Mouse (Mus musculus): ENCODE data around the gene Rras2. TPM values are rescaled to one million over a fixed set of nuclear protein-coding genes. Genes with fewer than 3 reads are reported as not detected.

Rras2 gene
- polyA plus RNA-seq, 1 experiment from 2014 or later: 23.8 TPM

DNA sequence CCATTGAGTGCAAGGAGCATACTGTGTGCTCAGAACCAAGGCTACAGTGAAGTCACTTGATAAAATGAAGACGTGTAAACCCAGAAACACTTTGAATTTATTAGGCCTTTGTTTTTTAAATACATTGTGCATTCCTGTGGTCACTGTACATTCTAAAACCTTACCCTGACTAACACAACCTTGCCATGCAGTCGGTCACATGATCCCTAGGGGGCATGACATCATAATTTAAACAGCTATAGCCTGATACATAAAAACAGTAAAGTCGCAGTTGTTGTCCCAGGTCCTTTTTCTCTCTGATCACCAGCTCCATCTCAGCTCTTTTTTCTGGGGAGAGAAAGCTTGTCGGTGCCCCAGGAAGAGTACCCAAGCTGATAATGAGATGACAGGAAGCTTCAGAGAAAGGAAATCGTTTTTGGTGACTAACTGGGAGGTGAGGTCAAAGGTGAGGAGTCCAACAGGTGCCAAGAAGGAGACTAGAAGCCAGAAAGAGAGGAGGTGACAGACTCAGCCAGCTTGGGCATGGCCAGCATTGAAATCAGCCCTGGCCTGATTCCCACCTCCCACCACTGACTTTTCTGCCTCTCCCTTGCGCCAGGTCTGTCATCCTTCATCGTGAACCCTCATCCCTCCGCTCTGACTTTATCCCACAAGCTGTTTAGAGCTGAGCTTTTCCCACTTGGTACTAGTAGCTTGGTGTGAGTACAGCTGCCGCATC is 105.7 kb downstream of the Rras2 start:
- 60% methylated on average over 9 of the region's 9 CpGs for WGBS
- no peaks in the 10 kb centered on the region for H3K27me3 ChIP-seq (replicated peaks; ENCODE audit: control insufficient read depth, insufficient read depth, low read length)
- H3K27ac ChIP-seq (ENCODE audit: low read length): no peak overlapping the region

DNA sequence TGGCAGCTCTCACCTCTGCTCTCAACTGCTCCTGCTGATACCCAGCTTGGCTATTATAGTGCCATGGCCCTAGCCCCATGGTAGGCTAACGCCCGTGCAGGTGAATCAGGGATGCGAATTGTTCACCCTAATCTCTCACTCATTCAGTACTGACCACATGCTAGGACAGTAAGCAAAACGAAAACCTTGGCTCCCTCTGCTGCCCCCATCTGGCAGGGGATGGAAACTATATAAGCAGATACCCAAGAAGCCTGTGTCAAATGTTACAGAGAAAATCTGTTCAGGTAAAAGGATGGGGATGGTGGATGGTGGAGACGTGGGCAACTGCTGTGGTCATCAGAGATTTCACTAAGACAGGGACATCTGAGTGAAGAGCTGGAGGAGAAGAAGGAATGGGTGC is 110.0 kb downstream of the Rras2 start:
- no peaks in the 10 kb centered on the region for H3K27me3 ChIP-seq (replicated peaks; ENCODE audit: control insufficient read depth, insufficient read depth, low read length)
- no peak overlapping the region for H3K27ac ChIP-seq (ENCODE audit: low read length)
- no peaks in the 10 kb centered on the region for H3K36me3 ChIP-seq (ENCODE audit: control insufficient read depth, insufficient read depth)
- no peaks in the 10 kb centered on the region for H3K9me3 ChIP-seq (ENCODE audit: control insufficient read depth, low read length)
- no peak for ATAC-seq
- no peak overlapping the region for H3K9ac ChIP-seq (replicated peaks; ENCODE audit: low read depth, low read length)
- H3K4me1 ChIP-seq (replicated peaks; ENCODE audit: control insufficient read depth, insufficient read depth, low read length): peaks cover 14% of the 10 kb centered on the region
- H3K4me2 ChIP-seq (ENCODE audit: low read length): no peak overlapping the region
- 62% methylated on average over 5 of the region's 5 CpGs for WGBS
- no peak overlapping the region for H3K4me3 ChIP-seq (replicated peaks; ENCODE audit: low read length)

More for the DNA sequence above, 105.7 kb downstream of the Rras2 start:
- no peaks in the 10 kb centered on the region for H3K36me3 ChIP-seq (ENCODE audit: control insufficient read depth, insufficient read depth)
- peaks cover 3% of the 10 kb centered on the region; the same call in 1 of the 2 replicates for H3K4me1 ChIP-seq (replicated peaks; ENCODE audit: control insufficient read depth, insufficient read depth, low read length)
- H3K4me2 ChIP-seq (ENCODE audit: low read length): no peak overlapping the region
- no peak overlapping the region for H3K4me3 ChIP-seq (replicated peaks; ENCODE audit: low read length)
- no peak overlapping the region for H3K9ac ChIP-seq (replicated peaks; ENCODE audit: low read depth, low read length)
- ATAC-seq: no peak
- H3K9me3 ChIP-seq (ENCODE audit: control insufficient read depth, low read length): no peaks in the 10 kb centered on the region

DNA sequence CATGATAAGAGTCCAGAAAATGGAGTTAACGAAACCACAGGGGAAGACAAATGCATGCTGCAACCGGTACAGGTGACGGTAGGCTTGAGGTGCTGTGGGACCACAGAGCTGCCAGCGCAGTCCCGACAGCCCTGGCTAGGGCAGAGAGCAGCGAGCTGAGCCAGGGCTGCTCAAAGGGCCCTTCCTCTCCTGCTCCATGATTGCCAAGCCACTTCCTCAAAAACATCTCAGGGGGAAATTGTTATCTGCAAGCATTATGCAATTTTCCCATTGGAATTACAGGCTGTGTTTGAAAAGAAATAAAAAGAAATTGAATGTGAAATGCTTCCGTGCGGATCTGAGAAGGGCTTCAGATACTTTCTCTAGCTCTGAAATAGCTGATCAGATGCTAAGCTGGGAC is 111.1 kb downstream of the Rras2 start:
- Histone ChIP-seq H3K4me3 (replicated peaks; ENCODE audit: low read length) (no peak overlapping the region), H3K9me3 (ENCODE audit: control insufficient read depth, low read length) (no peaks in the 10 kb centered on the region), H3K27ac (ENCODE audit: low read length) (no peak overlapping the region), H3K4me2 (ENCODE audit: low read length) (no peak overlapping the region), H3K27me3 (replicated peaks; ENCODE audit: control insufficient read depth, insufficient read depth, low read length) (no peaks in the 10 kb centered on the region), H3K4me1 (replicated peaks; ENCODE audit: control insufficient read depth, insufficient read depth, low read length) (peaks cover 10% of the 10 kb centered on the region), H3K9ac (replicated peaks; ENCODE audit: low read depth, low read length) (no peak overlapping the region), H3K36me3 (ENCODE audit: control insufficient read depth, insufficient read depth) (no peaks in the 10 kb centered on the region)
- 80% methylated on average over 8 of the region's 8 CpGs for WGBS
- no peak for ATAC-seq

DNA sequence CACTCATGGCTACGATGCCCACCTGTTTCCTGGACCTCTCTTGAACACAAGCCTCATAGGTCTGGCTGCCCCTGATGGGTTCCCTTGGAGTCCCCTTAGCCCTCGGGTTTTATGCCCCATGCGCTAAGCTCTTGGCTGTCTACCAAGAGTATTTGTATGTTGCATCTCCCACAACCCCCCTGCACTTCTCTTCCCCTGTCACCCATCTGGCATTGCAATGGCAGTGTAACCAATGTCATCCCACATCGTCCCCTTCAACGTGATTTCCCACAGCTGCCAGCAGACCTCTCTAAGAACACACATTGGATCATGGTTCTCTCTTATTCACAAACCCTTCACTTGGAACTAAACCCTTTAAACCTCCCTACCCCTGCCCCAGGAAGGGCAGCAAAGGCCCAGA is 112.1 kb downstream of the Rras2 start:
- ATAC-seq: no peak
- peaks cover 10% of the 10 kb centered on the region for H3K4me1 ChIP-seq (replicated peaks; ENCODE audit: control insufficient read depth, insufficient read depth, low read length)

DNA sequence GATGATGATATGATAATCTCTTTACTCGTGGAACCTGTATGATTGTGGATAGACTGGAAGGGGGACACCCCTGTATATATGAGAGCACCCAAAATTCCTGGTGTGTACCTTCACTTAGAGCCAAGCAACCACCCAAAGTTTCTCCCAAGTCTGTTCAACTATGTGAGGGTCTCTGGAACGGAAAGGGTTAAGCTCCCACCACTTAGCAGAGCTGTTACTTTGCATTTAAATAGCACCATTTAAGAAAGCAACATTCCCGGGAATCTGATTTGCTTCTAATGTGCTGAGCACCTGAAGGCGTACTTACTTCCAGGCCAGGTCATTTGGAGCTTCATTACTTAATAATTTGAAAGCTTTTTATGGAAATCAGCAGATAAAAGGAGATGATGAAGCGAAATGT is 113.4 kb downstream of the Rras2 start:
- Histone ChIP-seq H3K4me2 (ENCODE audit: low read length) (peak overlapping the region; percentile 30), H3K27ac (ENCODE audit: low read length) (no peak overlapping the region), H3K4me1 (replicated peaks; ENCODE audit: control insufficient read depth, insufficient read depth, low read length) (peaks cover 10% of the 10 kb centered on the region), H3K36me3 (ENCODE audit: control insufficient read depth, insufficient read depth) (no peaks in the 10 kb centered on the region), H3K9me3 (ENCODE audit: control insufficient read depth, low read length) (no peaks in the 10 kb centered on the region), H3K9ac (replicated peaks; ENCODE audit: low read depth, low read length) (no peak overlapping the region), H3K27me3 (replicated peaks; ENCODE audit: control insufficient read depth, insufficient read depth, low read length) (no peaks in the 10 kb centered on the region), H3K4me3 (replicated peaks; ENCODE audit: low read length) (no peak overlapping the region)
- 6% methylated on average over 5 of the region's 5 CpGs for WGBS
- ATAC-seq: no peak

More for the DNA sequence above, 112.1 kb downstream of the Rras2 start:
- Histone ChIP-seq H3K27me3 (replicated peaks; ENCODE audit: control insufficient read depth, insufficient read depth, low read length) (no peaks in the 10 kb centered on the region), H3K4me2 (ENCODE audit: low read length) (no peak overlapping the region), H3K9ac (replicated peaks; ENCODE audit: low read depth, low read length) (no peak overlapping the region), H3K9me3 (ENCODE audit: control insufficient read depth, low read length) (no peaks in the 10 kb centered on the region), H3K4me3 (replicated peaks; ENCODE audit: low read length) (no peak overlapping the region), H3K36me3 (ENCODE audit: control insufficient read depth, insufficient read depth) (no peaks in the 10 kb centered on the region), H3K27ac (ENCODE audit: low read length) (no peak overlapping the region)
- WGBS: 43% methylated on average over 5 of the region's 5 CpGs

DNA sequence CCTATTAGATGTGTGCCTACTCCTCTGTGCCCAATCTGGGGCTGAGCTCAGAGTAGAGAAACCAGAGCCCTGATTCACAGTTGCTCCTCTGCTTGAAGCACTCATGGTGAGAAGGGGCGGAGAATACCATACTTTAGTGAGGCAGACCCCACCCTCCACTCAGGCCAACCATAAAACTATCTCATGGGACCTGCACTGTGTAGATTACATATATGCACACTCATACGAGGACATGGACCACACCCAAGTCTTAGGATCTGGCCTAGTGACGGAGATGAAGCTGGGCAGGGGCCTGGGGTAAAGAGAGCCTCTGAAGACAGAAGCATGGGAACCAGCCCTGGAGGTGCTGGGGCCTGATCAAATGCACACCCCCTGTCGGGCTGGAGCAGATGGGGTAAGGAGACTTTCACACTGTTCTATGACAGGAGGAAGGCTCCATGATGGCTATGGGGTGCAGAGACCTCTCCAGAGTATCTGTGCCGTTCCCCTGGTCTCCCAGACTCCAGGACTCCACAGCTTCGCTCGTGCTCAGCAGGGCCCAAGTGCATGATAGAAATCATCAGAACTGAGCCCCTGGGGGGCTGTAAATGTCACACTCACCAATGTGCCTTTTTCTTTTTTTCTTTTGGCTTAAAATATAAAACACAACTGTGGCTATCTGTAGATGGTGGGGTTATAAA is 119.8 kb downstream of the Rras2 start:
- H3K9ac ChIP-seq (replicated peaks; ENCODE audit: low read depth, low read length): no peak overlapping the region
- no peak overlapping the region for H3K27ac ChIP-seq (ENCODE audit: low read length)
- no peak overlapping the region for H3K4me3 ChIP-seq (replicated peaks; ENCODE audit: low read length)
- H3K4me2 ChIP-seq (ENCODE audit: low read length): no peak overlapping the region
- no peaks in the 10 kb centered on the region for H3K9me3 ChIP-seq (ENCODE audit: control insufficient read depth, low read length)
- no peaks in the 10 kb centered on the region for H3K36me3 ChIP-seq (ENCODE audit: control insufficient read depth, insufficient read depth)
- no peaks in the 10 kb centered on the region for H3K27me3 ChIP-seq (replicated peaks; ENCODE audit: control insufficient read depth, insufficient read depth, low read length)
- ATAC-seq: no peak
- no peaks in the 10 kb centered on the region for H3K4me1 ChIP-seq (replicated peaks; ENCODE audit: control insufficient read depth, insufficient read depth, low read length)
- 89% methylated on average over 7 of the region's 7 CpGs for WGBS

Other genes starting within 250 kb of the Rras2 start
- 93.0 and 107 TPM in 2 replicates for gene Copb1, start 136.9 kb upstream of the Rras2 start, polyA plus RNA-seq (2015; fragmentation: Nextera tagmentation; extraction: Ambion mirVana)
- 394 and 400 TPM in 2 replicates for gene Psma1, start 158.3 kb upstream of the Rras2 start, polyA plus RNA-seq (2015; fragmentation: Nextera tagmentation; extraction: Ambion mirVana)